ENCODE assay signal across 8 mouse cellular contexts in genomic region chr17:46546591-46546990, GRCm38 (mm10). TPM values are rescaled to one million over a fixed set of nuclear protein-coding genes. Genes with fewer than 3 reads are reported as not detected.
A peak's percentile ranks its signal among the peaks of the same experiment; 100 is the strongest.
DNase-seq lines count a peak whose midpoint lies in the region; ATAC-seq and TF ChIP-seq lines count a peak whose summit lies in the region.

No protein-coding gene starts in this region.

- H3K4me3 ChIP-seq in heart, embryonic 11.5 days (ENCODE audit: low read depth, low read length), result peak overlapping the region; percentile 56
- peak overlapping the region; percentile 59 for H3K4me3 ChIP-seq in thymus, adult 2 months (ENCODE audit: control insufficient read depth, insufficient read depth, low read length)
- peak overlapping the region; percentile 54 for H3K4me3 ChIP-seq in liver, embryonic 13.5 days (replicated peaks)

- H3K4me2 ChIP-seq in heart, embryonic 11.5 days, result peak overlapping the region; percentile 81
- H3K4me2 ChIP-seq in liver, embryonic 13.5 days, result peak overlapping the region; percentile 67

- H3K4me1 ChIP-seq in heart, embryonic 11.5 days (ENCODE audit: control insufficient read depth, insufficient read depth, low read length), result peaks cover 24% of the 10 kb centered on the region
- H3K4me1 ChIP-seq in thymus, adult 2 months (replicated peaks; ENCODE audit: control insufficient read depth, insufficient read depth, low read length), result peaks cover 5% of the 10 kb centered on the region
- peaks cover 29% of the 10 kb centered on the region for H3K4me1 ChIP-seq in liver, embryonic 13.5 days (replicated peaks)

- TF ChIP-seq POLR2A in thymus, adult 2 months (IDR thresholded peaks at IDR 0.05; ENCODE audit: control insufficient read depth, extremely low read depth, insufficient read depth, low read length, poor library complexity), result no peak

- H3K27ac ChIP-seq in heart, embryonic 11.5 days (ENCODE audit: low read depth, low read length), result no peak overlapping the region
- H3K27ac ChIP-seq in thymus, adult 2 months (ENCODE audit: control insufficient read depth, insufficient read depth, low read length), result no peak overlapping the region
- H3K27ac ChIP-seq in liver, embryonic 13.5 days, result no peak overlapping the region

- H3K27me3 ChIP-seq in heart, embryonic 11.5 days (ENCODE audit: control insufficient read depth, insufficient read depth, low read length), result 0 out of 2 replicates have a peak, but pooled peaks cover 2% of the 10 kb centered on the region
- H3K27me3 ChIP-seq in thymus, adult 2 months (ENCODE audit: control insufficient read depth, insufficient read depth, low read length), result peaks cover 3% of the 10 kb centered on the region; the same call in 1 of the 2 replicates
- H3K27me3 ChIP-seq in liver, embryonic 13.5 days, result peaks cover 47% of the 10 kb centered on the region

- no peak for ATAC-seq in heart, embryonic 11.5 days (replicated peaks; ENCODE audit: insufficient number of reproducible peaks, low FRiP score, low TSS enrichment)
- no peak for ATAC-seq in liver, embryonic 13.5 days (ENCODE audit: low read depth)

- H3K9ac ChIP-seq in heart, embryonic 11.5 days (ENCODE audit: low read depth, low read length), result peak overlapping the region; percentile 73
- no peak overlapping the region for H3K9ac ChIP-seq in liver, embryonic 13.5 days

- H3K9me3 ChIP-seq in heart, embryonic 11.5 days (replicated peaks; ENCODE audit: control insufficient read depth, low read length), result no peaks in the 10 kb centered on the region
- no peaks in the 10 kb centered on the region for H3K9me3 ChIP-seq in liver, embryonic 13.5 days (replicated peaks)

- WGBS in heart, embryonic 11.5 days (ENCODE audit: insufficient replicate concordance), result 10% methylated on average over 7 of the region's 7 CpGs
- WGBS in thymus, adult 2 months, result 65% methylated on average over 7 of the region's 7 CpGs
- WGBS in liver, embryonic 13.5 days (ENCODE audit: insufficient replicate concordance), result 26% methylated on average over 7 of the region's 7 CpGs

- intact Hi-C loops in heart, postnatal 25 days (cut with DNase I), result no loop called here

- no peak for DNase-seq in heart, postnatal 25 days (ENCODE audit: low spot score)
- DNase-seq in thymus, adult 2 months, result no peak
- no peak for DNase-seq in thymus, postnatal 36 days
- no peak for DNase-seq in liver, embryonic 13.5 days
- DNase-seq in B cell, adult 2 months, result no peak
- no peak for DNase-seq in urinary bladder, postnatal 25 days (ENCODE audit: low spot score)
- no peak for DNase-seq in adipocyte (ENCODE audit: low spot score)

- H3K36me3 ChIP-seq in heart, embryonic 11.5 days (ENCODE audit: control insufficient read depth, insufficient read depth, low read length), result peaks cover 24% of the 10 kb centered on the region
- peaks cover 19% of the 10 kb centered on the region for H3K36me3 ChIP-seq in thymus, adult 2 months (ENCODE audit: control insufficient read depth, insufficient read depth, low read length)
- H3K36me3 ChIP-seq in liver, embryonic 13.5 days, result peaks cover 34% of the 10 kb centered on the region

- TF ChIP-seq CTCF in thymus, adult 2 months (IDR thresholded peaks at IDR 0.05; ENCODE audit: borderline replicate concordance, control insufficient read depth, extremely low read depth, insufficient read depth, low read length, poor library complexity), result no peak

RNA-seq across cellular contexts. Expression of gene Cul9, which starts 0.4 kb away (rescaled TPM):
- 2.5 and 4.4 TPM in 2 replicates for polyA plus RNA-seq in heart, embryonic 11.5 days (2014; fragmentation: Nextera tagmentation; extraction: Ambion mirVana)
- total RNA-seq in heart, postnatal 25 days (2021), result 10 to 100 TPM; 19.4 to 19.5 TPM
- polyA plus RNA-seq in thymus, adult 2 months (2012; rRNA removed), result 21.8 and 22.0 TPM in 2 replicates
- 0.44 and 0.84 TPM in 2 replicates for polyA plus RNA-seq in liver, embryonic 13.5 days (2015; fragmentation: Nextera tagmentation; extraction: Ambion mirVana)

RNA-seq across cellular contexts. Expression of gene Srf, which starts 9.4 kb away (rescaled TPM):
- 14.6 and 15.0 TPM in 2 replicates for polyA plus RNA-seq in heart, embryonic 11.5 days (2014; fragmentation: Nextera tagmentation; extraction: Ambion mirVana)
- 10 to 100 TPM; 98.7 to 99.3 TPM for total RNA-seq in heart, postnatal 25 days (2021)
- 297 and 310 TPM in 2 replicates for polyA plus RNA-seq in thymus, adult 2 months (2012; rRNA removed)
- polyA plus RNA-seq in liver, embryonic 13.5 days (2015; fragmentation: Nextera tagmentation; extraction: Ambion mirVana), result 2.9 and 3.2 TPM in 2 replicates

RNA-seq across cellular contexts. Expression of gene Dnph1, which starts 50.1 kb away (rescaled TPM):
- 27.9 and 28.4 TPM in 2 replicates for polyA plus RNA-seq in heart, embryonic 11.5 days (2014; fragmentation: Nextera tagmentation; extraction: Ambion mirVana)
- 1 to 10 TPM; 1.1 to 2.4 TPM for total RNA-seq in heart, postnatal 25 days (2021)
- 14.0 and 17.7 TPM in 2 replicates for polyA plus RNA-seq in thymus, adult 2 months (2012; rRNA removed)
- polyA plus RNA-seq in liver, embryonic 13.5 days (2015; fragmentation: Nextera tagmentation; extraction: Ambion mirVana), result 34.6 and 35.1 TPM in 2 replicates

RNA-seq across cellular contexts. Expression of gene Ttbk1, which starts 59.1 kb away (rescaled TPM):
- polyA plus RNA-seq in heart, embryonic 11.5 days (2014; fragmentation: Nextera tagmentation; extraction: Ambion mirVana), result 0.04 and 0.07 TPM in 2 replicates
- total RNA-seq in heart, postnatal 25 days (2021), result under 1 TPM; 0.20 to 0.34 TPM
- 1.0 and 1.1 TPM in 2 replicates for polyA plus RNA-seq in thymus, adult 2 months (2012; rRNA removed)
- polyA plus RNA-seq in liver, embryonic 13.5 days (2015; fragmentation: Nextera tagmentation; extraction: Ambion mirVana), result 0.02 TPM in 2 replicates

Comparison
In these comparisons a context has a peak if more than half of its experiments do, and no peak if none do; other contexts are left out.
1. RNA of gene Srf, which starts 9.4 kb away (polyA plus RNA-seq): 297 to 310 TPM in thymus, adult 2 months; 14.6 to 15.0 TPM in heart, embryonic 11.5 days and 2.9 to 3.2 TPM in liver, embryonic 13.5 days; every median in the first group is over 10 times any median in the second.
2. Peak in every context shown above with its lines, with median percentiles within 50 percentile points of each other: H3K4me3 ChIP-seq.